Mouse (Mus musculus) left cerebral cortex, postnatal 4 days (tissue): Measurements from ENCODE around the gene Gpr33. TPM values are rescaled to one million over a fixed set of nuclear protein-coding genes. Genes with fewer than 3 reads are reported as not detected.

Experiments
- DNase-seq: peaks from one replicate; pipeline ENCODE4 v3.0.0-alpha.2; 2022
- intact Hi-C: fragments of 180-260 bp; cut with DNase I; formaldehyde crosslinking; loops from one replicate; pipeline ENCODE4 v1.15.1; 2025
- total RNA-seq, 2 experiments: library from RNA; stranded (reverse); gene quantifications; 2 replicates each; pipeline ENCODE4 v1.2.3; 2021

The Gpr33 gene
- total RNA-seq, 2 experiments from 2014 or later: not detected

DNA sequence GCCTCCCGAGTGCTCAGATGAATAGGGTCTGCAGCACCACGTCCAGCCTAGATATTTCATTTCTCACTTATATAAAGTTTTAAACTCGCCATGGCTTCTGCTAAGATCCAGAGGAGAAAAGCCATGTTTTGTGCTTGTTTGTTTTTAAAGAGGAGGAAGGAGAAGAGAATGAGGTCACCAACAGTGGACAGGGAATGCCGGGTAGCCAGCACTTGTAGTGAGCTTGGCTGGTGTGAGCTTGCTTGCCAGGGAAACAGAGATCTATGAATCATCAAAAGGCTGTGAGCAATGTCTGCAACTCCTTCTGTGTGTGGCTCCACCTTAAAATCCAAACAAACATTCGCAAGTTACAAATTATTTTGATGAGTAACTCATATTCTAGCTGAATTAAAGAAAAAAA is 39.3 kb downstream of the Gpr33 start:
- intact Hi-C loops: no loop called here
- DNase-seq: no peak

DNA sequence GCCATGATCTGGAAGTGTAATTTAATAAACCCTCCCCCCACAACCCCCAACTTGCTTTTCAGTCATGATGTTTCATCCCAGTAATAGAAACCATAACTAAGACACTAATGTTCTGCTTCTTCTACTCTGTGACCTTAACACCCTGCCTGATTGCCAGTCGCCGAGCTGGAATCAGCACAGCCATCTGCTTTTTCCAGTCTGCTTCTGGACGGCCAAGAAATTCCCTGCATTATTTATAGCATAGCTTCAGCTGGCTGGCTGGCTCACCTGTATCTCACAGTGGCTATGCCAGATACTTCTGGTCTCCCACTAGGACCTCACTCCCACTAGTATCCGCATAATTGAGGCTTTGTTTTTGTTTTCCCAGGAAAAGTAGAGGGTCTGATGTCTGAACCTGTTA is 42.0 kb downstream of the Gpr33 start:
- intact Hi-C loops: no loop called here
- no peak for DNase-seq

DNA sequence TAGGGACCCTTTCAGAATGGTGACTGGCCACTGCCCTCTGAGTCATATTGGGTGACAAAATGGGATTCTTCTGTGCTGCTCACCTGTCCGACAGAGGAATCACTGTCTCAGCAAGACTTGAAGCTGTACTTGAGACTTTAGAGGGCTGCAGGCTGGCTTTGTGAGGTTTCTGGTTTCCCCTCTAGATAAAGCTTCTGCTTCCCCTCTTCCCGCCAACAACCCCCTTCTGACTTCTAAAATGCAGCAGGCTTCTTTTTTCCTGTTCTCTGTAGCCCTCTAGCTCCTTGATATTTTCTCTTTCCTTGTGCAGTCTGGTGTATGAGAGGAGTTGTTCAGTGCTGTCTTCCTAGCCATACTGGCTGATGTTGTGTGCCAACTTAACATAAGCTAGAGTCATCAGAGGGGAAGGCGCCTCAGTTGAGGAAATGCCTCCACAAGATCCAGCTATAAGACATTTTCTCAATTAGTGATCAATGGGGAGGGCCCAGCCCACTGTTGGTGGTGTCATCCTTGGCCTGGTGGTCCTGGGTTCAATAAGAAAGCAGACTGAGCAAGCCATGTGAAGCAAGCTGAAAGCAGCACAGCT is 42.6 kb downstream of the Gpr33 start:
- intact Hi-C loops: no loop called here
- DNase-seq: no peak

DNA sequence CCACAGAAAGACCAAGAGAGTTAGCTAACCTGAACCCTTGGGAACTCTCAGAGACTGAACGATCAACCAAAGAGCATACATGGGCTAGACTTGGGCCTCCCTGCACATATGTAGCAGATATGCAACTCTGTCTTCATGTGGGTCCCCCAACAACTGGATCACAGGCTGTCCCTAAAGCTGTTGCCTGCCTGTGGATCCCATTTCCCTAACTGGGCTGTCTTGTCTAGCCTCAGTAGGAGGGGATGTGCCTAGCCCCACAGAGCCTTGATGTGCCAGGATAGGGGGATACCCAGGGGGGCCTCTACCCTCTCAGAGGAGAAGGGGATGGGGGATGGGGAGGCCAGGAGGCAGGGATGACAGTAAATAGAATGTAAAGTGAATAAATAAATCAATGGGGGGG is 44.2 kb downstream of the Gpr33 start:
- DNase-seq: no peak
- intact Hi-C loops: no loop called here

DNA sequence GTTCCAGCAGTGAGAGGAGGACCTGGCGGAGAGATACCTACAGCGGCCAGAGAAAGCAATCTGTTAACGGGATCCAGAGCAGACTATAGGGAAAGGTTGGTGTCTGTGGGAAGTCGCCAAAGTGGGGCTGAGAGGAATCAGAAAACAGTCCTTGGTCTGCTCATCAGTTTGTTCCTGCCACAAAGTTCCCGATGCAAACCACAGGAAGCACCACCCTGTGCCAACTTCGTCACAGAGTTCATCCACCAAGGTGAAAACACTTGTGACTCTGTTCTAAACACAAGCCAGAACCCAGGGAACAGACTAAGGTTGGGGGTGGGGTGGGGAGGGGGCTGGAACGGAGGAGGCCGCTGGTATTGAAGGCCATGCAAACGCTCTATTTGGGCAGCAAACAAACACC is 51.3 kb downstream of the Gpr33 start:
- intact Hi-C loops: no loop called here
- no peak for DNase-seq

DNA sequence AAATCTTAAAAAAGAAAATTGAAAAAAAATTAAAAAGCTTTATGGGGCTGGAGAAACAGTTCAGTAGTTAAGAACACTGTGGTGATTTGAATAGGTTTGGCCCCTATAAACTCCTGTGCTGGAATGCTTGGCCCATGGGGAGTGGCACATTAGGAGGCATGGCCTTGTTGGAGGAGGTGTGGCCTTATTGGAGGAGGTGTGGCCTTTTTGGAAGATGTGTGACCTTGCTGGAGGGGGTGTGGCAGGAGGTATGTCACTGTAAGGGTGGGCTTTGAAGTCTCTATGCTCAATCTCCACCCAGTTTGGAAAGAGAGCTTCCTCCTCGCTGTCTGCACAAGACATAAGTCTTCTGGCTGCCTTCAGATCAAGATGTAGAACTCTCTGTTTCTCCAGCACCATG is 53.5 kb downstream of the Gpr33 start:
- intact Hi-C loops: no loop called here
- no peak for DNase-seq

Other genes with a start within 250 kb of the Gpr33 start
- 10 to 100 TPM; 93.8 to 99.4 TPM for gene Hectd1, start 198.5 kb downstream of the Gpr33 start, total RNA-seq
- gene Heatr5a, start 56.7 kb downstream of the Gpr33 start, total RNA-seq: 10 to 100 TPM; 16.9 to 20.1 TPM
- gene Dtd2, start 21.6 kb downstream of the Gpr33 start, total RNA-seq: 10 to 100 TPM in 1 of 2 experiments, 1 to 10 TPM in 1; 8.0 to 10.1 TPM
- gene Nubpl, start 69.7 kb upstream of the Gpr33 start, total RNA-seq: 1 to 10 TPM; 4.2 to 6.6 TPM